Mouse (Mus musculus) spleen, adult 18-20 months (tissue): ENCODE measurements around the gene Rilpl1.
"Not testable (repeated sequence)": the region's sequence is repeated elsewhere in the genome, so short reads cannot be mapped to it uniquely, and the experiment has no call there.

Source experiments
- DNase-seq, 2 experiments: peaks; one replicate each; pipeline ENCODE4 v3.0.0; 2022; ENCODE audit warnings: mixed read lengths in 2 of 2

Gene Rilpl1

GRCm38 (mm10) chr5:124530655-124531582 lies at the start of gene Rilpl1:
Gene Rilpl1, minus strand, starts transcription at chr5:124531391.
- peak; percentile 41 to 54 for DNase-seq

- peak; percentile 84 to 92 for DNase-seq
Observed at GRCm38 (mm10) chr5:124578633-124579317, 47.6 kb upstream of the Rilpl1 start, which contains the start of the genes Eif2b1 and Gtf2h3. Gene Eif2b1, minus strand, starts transcription at chr5:124579131. Gene Gtf2h3, plus strand, starts transcription at chr5:124579140.

- no peak for DNase-seq
Observed at GRCm38 (mm10) chr5:124575467-124575866, 44.3 kb upstream of the Rilpl1 start.

- DNase-seq: no peak
Observed at GRCm38 (mm10) chr5:124571068-124571467, 39.9 kb upstream of the Rilpl1 start.

GRCm38 (mm10) chr5:124555145-124555544 lies 24.0 kb upstream of the Rilpl1 start:
- DNase-seq: no peak

- no peak for DNase-seq
Observed at GRCm38 (mm10) chr5:124553607-124554006, 22.4 kb upstream of the Rilpl1 start.

- peak; percentile 81 to 85 for DNase-seq
Observed at GRCm38 (mm10) chr5:124552558-124553307, 21.5 kb upstream of the Rilpl1 start, which contains the start of gene Ddx55. Gene Ddx55, plus strand, starts transcription at chr5:124552864.

- DNase-seq: no peak
Observed at GRCm38 (mm10) chr5:124552094-124552472, 20.9 kb upstream of the Rilpl1 start.

- DNase-seq: not testable (repeated sequence)
Observed at GRCm38 (mm10) chr5:124551349-124552093, 20.3 kb upstream of the Rilpl1 start.

GRCm38 (mm10) chr5:124550737-124551136 lies 19.5 kb upstream of the Rilpl1 start:
- not testable (repeated sequence) for DNase-seq

GRCm38 (mm10) chr5:124541602-124541973 lies 10.4 kb upstream of the Rilpl1 start:
- DNase-seq: no peak

- peak; percentile 42 to 53 for DNase-seq
Observed at GRCm38 (mm10) chr5:124540905-124541601, 9.9 kb upstream of the Rilpl1 start.

- peak; percentile 88 to 90 for DNase-seq
Observed at GRCm38 (mm10) chr5:124540383-124540786, 9.2 kb upstream of the Rilpl1 start, which contains the start of gene Tmed2. Gene Tmed2, plus strand, starts transcription at chr5:124540695.

GRCm38 (mm10) chr5:124539905-124540304 lies 8.7 kb upstream of the Rilpl1 start:
- no peak for DNase-seq

- peak; percentile 24 to 59 for DNase-seq
Observed at GRCm38 (mm10) chr5:124538813-124539792, 7.9 kb upstream of the Rilpl1 start.

- peak; percentile 25 to 33 for DNase-seq
Observed at GRCm38 (mm10) chr5:124536776-124537175, 5.6 kb upstream of the Rilpl1 start.

GRCm38 (mm10) chr5:124535016-124535415 lies 3.8 kb upstream of the Rilpl1 start:
- DNase-seq: no peak

- no peak for DNase-seq
Observed at GRCm38 (mm10) chr5:124532451-124532850, 1.3 kb upstream of the Rilpl1 start.

- no peak for DNase-seq
Observed at GRCm38 (mm10) chr5:124531583-124531930, 366 bp upstream of the Rilpl1 start.

- no peak for DNase-seq
Observed at GRCm38 (mm10) chr5:124529697-124530096, 1.5 kb downstream of the Rilpl1 start.
